Comparison of ENCODE assay signal across 8 mouse cellular contexts in genomic region chr11:3761339-3761738, GRCm38 (mm10).
DNase-seq lines count a peak whose midpoint lies in the region; ATAC-seq and TF ChIP-seq lines count a peak whose summit lies in the region.

No protein-coding gene starts in this region.

- H3K4me1 ChIP-seq in E14TG2a.4 (replicated peaks; ENCODE audit: low read depth, low read length), result peaks cover 14% of the 10 kb centered on the region
- H3K4me1 ChIP-seq in forebrain, embryonic 10.5 days, result peaks cover 22% of the 10 kb centered on the region
- no peaks in the 10 kb centered on the region for H3K4me1 ChIP-seq in liver, embryonic 13.5 days (replicated peaks)

- H3K36me3 ChIP-seq in E14TG2a.4 (ENCODE audit: insufficient read depth, low read length), result no peaks in the 10 kb centered on the region
- no peaks in the 10 kb centered on the region for H3K36me3 ChIP-seq in forebrain, embryonic 10.5 days (replicated peaks)
- no peaks in the 10 kb centered on the region for H3K36me3 ChIP-seq in liver, embryonic 13.5 days

- no peaks in the 10 kb centered on the region for H3K9me3 ChIP-seq in E14TG2a.4 (ENCODE audit: low read length)
- no peaks in the 10 kb centered on the region for H3K9me3 ChIP-seq in forebrain, embryonic 10.5 days
- no peaks in the 10 kb centered on the region for H3K9me3 ChIP-seq in liver, embryonic 13.5 days (replicated peaks)

- 10% methylated on average over 11 of the region's 11 CpGs for WGBS in forebrain, embryonic 10.5 days
- WGBS in liver, embryonic 13.5 days (ENCODE audit: insufficient replicate concordance), result 18% methylated on average over 11 of the region's 11 CpGs

- peak overlapping the region; percentile 66 for H3K4me2 ChIP-seq in liver, embryonic 13.5 days

- H3K27me3 ChIP-seq in E14TG2a.4 (ENCODE audit: insufficient read depth, low read length), result peaks cover 80% of the 10 kb centered on the region
- H3K27me3 ChIP-seq in forebrain, embryonic 10.5 days (ENCODE audit: poor library complexity, severe bottlenecking), result peaks cover 58% of the 10 kb centered on the region
- peaks cover 59% of the 10 kb centered on the region for H3K27me3 ChIP-seq in liver, embryonic 13.5 days

- H3K27ac ChIP-seq in forebrain, embryonic 10.5 days, result peak overlapping the region; percentile 65
- H3K27ac ChIP-seq in liver, embryonic 13.5 days, result no peak overlapping the region

- peak overlapping the region; percentile 80 for H3K4me3 ChIP-seq in E14TG2a.4 (replicated peaks; ENCODE audit: low read length)
- peak overlapping the region; percentile 65 for H3K4me3 ChIP-seq in forebrain, embryonic 10.5 days
- H3K4me3 ChIP-seq in liver, embryonic 13.5 days (replicated peaks), result peak overlapping the region; percentile 46; the same call in 1 of the 2 replicates

- no peak for TF ChIP-seq CTCF in E14TG2a.4 (conservative IDR thresholded peaks at IDR 0.05; ENCODE audit: low read length)

- DNase-seq in cerebellum, postnatal 36 days, result peak; percentile 31 to 50
- no peak for DNase-seq in cerebellum, adult 9-10 months
- DNase-seq in forebrain, embryonic 10.5 days (ENCODE audit: extremely low spot score, low spot score), result peak; percentile 23
- DNase-seq in liver, embryonic 13.5 days, result no peak
- DNase-seq in MN1 (ENCODE audit: low spot score), result no peak
- DNase-seq in left cerebral cortex, adult 11 months (ENCODE audit: low spot score), result no peak
- DNase-seq in gastrocnemius, postnatal 25 days, result no peak

- no peak for ATAC-seq in liver, embryonic 13.5 days (ENCODE audit: low read depth)

- no peak overlapping the region for H3K9ac ChIP-seq in liver, embryonic 13.5 days

Comparison
In these comparisons a context has a peak if more than half of its experiments do, and no peak if none do; other contexts are left out.
1. DNase-seq: peak in cerebellum, postnatal 36 days (2 of 2) and forebrain, embryonic 10.5 days (single experiment); none in cerebellum, adult 9-10 months (single experiment), liver, embryonic 13.5 days (single experiment), MN1 (single experiment), left cerebral cortex, adult 11 months (single experiment) and gastrocnemius, postnatal 25 days (single experiment).
2. Peak in every context shown above with its lines, with median percentiles within 50 percentile points of each other: H3K4me3 ChIP-seq.